Mouse (Mus musculus) liver, adult 2 months (tissue): ENCODE measurements at regions not wholly inside any gene's neighbourhood (a gene's known extent, or its start where the extent isn't known, plus 50 kb on each side); places are given as distances from the start of the nearest gene placed in this dataset.

Source experiments
- CTCF ChIP-seq: fragments of 200-500 bp; IDR thresholded peaks from 2 replicates; pipeline ENCODE4 v1.5.1; 2011; ENCODE audit warnings: low read depth, low read length, control low read depth
- POLR2A ChIP-seq: fragments of 200-500 bp; IDR thresholded peaks from 2 replicates; pipeline ENCODE4 v1.6.1; 2011; ENCODE audit warnings: low read length, control low read depth; ENCODE audit not compliant: insufficient read depth; ENCODE audit errors: extremely low read depth

DNA sequence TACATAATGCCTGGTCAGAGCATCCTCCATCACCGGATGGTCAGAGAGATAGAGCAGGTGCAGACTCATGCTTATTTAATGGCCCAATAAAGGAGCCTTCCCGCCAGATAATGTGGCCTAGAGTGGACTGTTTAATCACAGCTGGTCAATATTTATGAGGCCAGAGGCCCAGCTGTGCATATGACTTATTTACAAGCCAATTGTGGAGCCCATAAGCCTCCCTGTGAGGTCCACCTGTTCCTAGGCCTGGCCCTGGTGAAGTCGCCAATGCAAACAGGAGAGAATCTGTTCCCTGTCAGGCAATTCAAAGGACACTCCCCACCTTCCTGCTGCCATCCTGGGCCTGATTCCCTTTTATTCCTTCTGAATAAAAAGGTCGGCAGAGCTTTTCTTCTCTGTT is 155.4 kb upstream of the Prok2 start:
- no peak for TF ChIP-seq POLR2A
- TF ChIP-seq CTCF: no peak
